Mouse (Mus musculus) small intestine, adult 10 weeks (tissue): Measurements from ENCODE around the gene Ssxb8. TPM values are rescaled to one million over a fixed set of nuclear protein-coding genes. Genes with fewer than 3 reads are reported as not detected.

Experiments used
- polyA plus RNA-seq: library from polyadenylated mRNA; stranded (reverse); fragments of 350-450 nt; fragmentation: Illumina TruSeq; extraction: RNeasy Lipid Tissue Mini Kit (QIAGEN cat#74804); gene quantifications from one replicate; pipeline ENCODE4 v1.2.3, GENCODE M21; 2014; ENCODE audit warnings: low replicate concordance

Ssxb8 gene
- not detected for polyA plus RNA-seq

DNA sequence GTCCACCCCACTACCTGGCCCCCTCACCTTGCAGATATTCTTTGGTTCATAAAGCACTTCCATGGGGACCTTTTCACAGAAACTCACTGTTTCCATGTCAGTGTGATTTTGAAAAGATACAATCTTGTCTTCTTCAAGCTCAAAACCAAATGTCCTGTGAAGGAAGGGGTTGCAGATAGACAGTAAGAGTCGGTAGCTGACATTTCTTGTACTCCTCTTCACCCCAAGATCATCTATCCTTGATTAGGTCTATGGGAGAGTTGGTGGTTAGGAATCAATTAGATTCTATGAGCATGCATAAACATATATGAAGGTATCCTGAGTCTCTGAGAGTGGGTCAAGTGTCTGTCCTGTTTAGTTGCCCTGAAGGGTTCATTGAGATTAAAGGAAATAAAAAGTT, at the start of gene Ssxb8:
Gene Ssxb8 (minus strand): TSS at position 101 of the 400 bp plus-strand sequence.

Other genes with a start within 250 kb of the Ssxb8 start
- not detected for gene Ssxb2, start 229.1 kb downstream of the Ssxb8 start, polyA plus RNA-seq
- gene Gm14459, start 165.9 kb downstream of the Ssxb8 start, polyA plus RNA-seq = not detected
- not detected for gene Ssxb6, start 142.6 kb downstream of the Ssxb8 start, polyA plus RNA-seq
- not detected for gene Ssxb3, start 99.0 kb downstream of the Ssxb8 start, polyA plus RNA-seq
- not detected for gene Ssx9, start 57.6 kb upstream of the Ssxb8 start, polyA plus RNA-seq
- gene Ssxb5, start 112.8 kb upstream of the Ssxb8 start, polyA plus RNA-seq = not detected
- not detected for gene Gm6592, start 153.2 kb upstream of the Ssxb8 start, polyA plus RNA-seq
- not detected for gene Gm5751, start 183.4 kb upstream of the Ssxb8 start, polyA plus RNA-seq
- gene B630019K06Rik, start 201.5 kb upstream of the Ssxb8 start, polyA plus RNA-seq = 3.1 TPM